Mouse (Mus musculus): ENCODE data around the gene Ankdd1b. TPM values are rescaled to one million over a fixed set of nuclear protein-coding genes. Genes with fewer than 3 reads are reported as not detected.
A peak's percentile ranks its signal among the peaks of the same experiment; 100 is the strongest.

Gene Ankdd1b
- polyA plus RNA-seq, 1 experiment from 2014 or later, result 0.14 TPM

- Histone ChIP-seq H3K36me3 (no peaks in the 10 kb centered on the region), H3K27me3 (replicated peaks) (no peaks in the 10 kb centered on the region), H3K4me1 (replicated peaks) (peaks cover 6% of the 10 kb centered on the region; the same call in 1 of the 2 replicates), H3K4me3 (replicated peaks) (no peak overlapping the region), H3K9me3 (no peaks in the 10 kb centered on the region), H3K9ac (no peak overlapping the region), H3K27ac (no peak overlapping the region), H3K4me2 (replicated peaks) (no peak overlapping the region)
- no peak for ATAC-seq
- 71% methylated on average over 5 of the region's 5 CpGs for WGBS
These were observed 42.5 kb downstream of the Ankdd1b start for GRCm38 (mm10) chr13:96428531-96428930.

DNA sequence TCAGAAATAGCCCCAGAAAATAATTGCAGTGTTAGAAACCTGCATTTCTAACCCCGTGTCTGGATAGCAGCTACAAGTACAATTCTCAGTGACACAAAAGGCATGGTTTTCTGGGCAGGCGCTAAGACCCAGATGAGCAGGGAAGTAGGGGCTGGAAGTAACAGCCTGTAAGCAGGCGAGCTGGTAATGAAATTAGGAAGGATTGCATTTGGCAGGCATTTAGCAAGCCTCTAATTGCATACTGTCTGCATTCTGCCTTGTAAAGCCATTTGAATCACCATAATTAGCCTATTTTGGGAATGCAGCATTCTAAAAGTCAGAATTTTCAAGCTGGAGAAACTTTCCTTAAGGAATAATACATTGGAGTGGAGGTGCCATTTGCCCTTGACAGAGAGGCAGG lies 45.0 kb downstream of the Ankdd1b start:
- Histone ChIP-seq H3K4me2 (replicated peaks) (no peak overlapping the region), H3K9ac (no peak overlapping the region), H3K27me3 (replicated peaks) (no peaks in the 10 kb centered on the region), H3K4me1 (replicated peaks) (no peaks in the 10 kb centered on the region), H3K27ac (no peak overlapping the region), H3K36me3 (no peaks in the 10 kb centered on the region), H3K9me3 (no peaks in the 10 kb centered on the region), H3K4me3 (replicated peaks) (no peak overlapping the region)
- no peak for ATAC-seq
- WGBS, result 60% methylated on average over 3 of the region's 3 CpGs

DNA sequence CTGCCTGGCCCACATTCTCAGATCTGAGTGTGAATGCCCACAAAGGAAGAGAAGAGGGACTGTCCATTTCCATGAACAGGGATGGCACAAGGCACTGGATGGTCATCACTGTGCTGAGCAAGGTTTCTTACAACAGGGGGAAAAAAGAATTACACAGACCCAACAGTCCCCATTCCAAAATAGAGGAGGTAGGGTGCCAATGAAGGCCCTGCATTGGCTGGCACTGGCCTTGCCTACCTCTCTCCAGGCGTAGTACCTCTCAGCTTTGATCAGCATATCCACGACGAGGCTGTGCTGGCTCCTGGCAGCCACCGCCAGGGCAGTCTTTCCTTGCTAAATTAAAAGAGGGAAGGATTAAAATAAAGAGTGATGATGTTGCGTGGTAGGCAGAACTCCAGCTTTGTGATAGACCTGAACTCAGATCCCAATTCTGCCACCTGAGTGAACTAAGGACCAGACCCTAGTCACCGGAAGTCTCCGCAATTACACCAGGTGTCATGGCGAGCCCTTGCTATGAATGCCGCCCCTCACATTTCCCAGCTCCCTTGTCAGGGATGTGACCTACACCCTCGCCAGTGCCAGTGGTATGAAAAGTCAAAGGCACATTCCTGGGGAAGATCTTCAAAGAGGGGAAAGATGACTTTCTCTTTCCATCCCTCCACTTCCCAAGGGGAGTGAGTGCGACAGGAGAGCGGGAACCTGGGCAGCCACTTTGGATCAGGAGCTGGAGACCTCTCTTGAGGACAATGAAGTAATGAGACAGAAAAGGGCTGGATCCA lies 46.3 kb downstream of the Ankdd1b start:
- no peaks in the 10 kb centered on the region for H3K9me3 ChIP-seq
- H3K4me3 ChIP-seq (replicated peaks), result no peak overlapping the region
- H3K4me2 ChIP-seq (replicated peaks), result no peak overlapping the region
- H3K9ac ChIP-seq, result no peak overlapping the region
- no peaks in the 10 kb centered on the region for H3K4me1 ChIP-seq (replicated peaks)
- no peak overlapping the region for H3K27ac ChIP-seq
- H3K36me3 ChIP-seq, result no peaks in the 10 kb centered on the region
- no peak for ATAC-seq
- WGBS, result 92% methylated on average over 12 of the region's 12 CpGs
- no peaks in the 10 kb centered on the region for H3K27me3 ChIP-seq (replicated peaks)

DNA sequence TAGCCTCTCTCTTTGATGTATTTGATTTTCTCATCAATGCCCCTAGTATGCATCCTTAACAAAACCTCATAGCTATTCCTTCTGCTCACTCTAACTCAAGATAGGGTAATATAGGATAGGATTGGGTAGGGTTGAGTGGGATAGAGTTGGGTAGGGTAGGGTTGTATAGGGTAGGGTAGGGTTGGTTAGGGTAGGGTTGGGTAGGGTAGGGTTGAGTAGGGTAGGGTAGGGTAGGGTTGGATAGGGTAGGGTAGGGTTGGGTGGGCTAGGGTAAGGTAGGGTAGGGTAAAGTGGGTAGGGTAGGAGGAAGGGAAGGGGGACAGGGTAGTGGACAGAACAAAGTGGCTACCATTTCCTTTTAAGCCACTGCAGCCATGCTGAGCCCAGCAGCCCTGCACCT lies 49.8 kb downstream of the Ankdd1b start:
- H3K27ac ChIP-seq, result no peak overlapping the region
- H3K36me3 ChIP-seq, result no peaks in the 10 kb centered on the region
- H3K27me3 ChIP-seq (replicated peaks), result no peaks in the 10 kb centered on the region
- H3K9me3 ChIP-seq, result no peaks in the 10 kb centered on the region
- no peak for ATAC-seq
- no peak overlapping the region for H3K4me2 ChIP-seq (replicated peaks)
- no peaks in the 10 kb centered on the region for H3K4me1 ChIP-seq (replicated peaks)
- no peak overlapping the region for H3K4me3 ChIP-seq (replicated peaks)
- no peak overlapping the region for H3K9ac ChIP-seq

DNA sequence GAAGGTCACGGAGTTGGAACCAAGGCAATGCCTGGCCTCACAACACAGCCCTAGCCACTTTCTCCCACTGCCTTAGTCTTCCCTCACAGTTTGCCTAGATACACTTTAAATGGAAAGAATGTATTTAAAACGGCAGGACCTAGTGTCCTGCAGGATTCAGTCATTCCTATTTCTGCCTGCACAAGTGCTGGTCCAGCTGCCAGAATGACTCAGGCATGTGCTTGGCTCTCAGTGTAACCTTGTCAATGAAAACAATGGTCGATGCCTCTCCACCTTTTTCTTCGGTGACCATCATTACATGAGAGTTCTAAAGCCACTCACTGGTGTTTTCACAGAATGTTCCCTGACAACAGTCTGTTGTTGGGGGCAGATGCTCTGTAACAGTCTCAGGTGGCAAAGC lies 52.5 kb downstream of the Ankdd1b start:
- no peak for ATAC-seq
- H3K4me2 ChIP-seq (replicated peaks), result no peak overlapping the region
- no peaks in the 10 kb centered on the region for H3K27me3 ChIP-seq (replicated peaks)
- no peak overlapping the region for H3K9ac ChIP-seq
- peaks cover 15% of the 10 kb centered on the region for H3K36me3 ChIP-seq
- H3K4me1 ChIP-seq (replicated peaks), result no peaks in the 10 kb centered on the region
- WGBS, result 96% methylated on average over 4 of the region's 4 CpGs
- H3K4me3 ChIP-seq (replicated peaks), result no peak overlapping the region
- H3K27ac ChIP-seq, result no peak overlapping the region
- no peaks in the 10 kb centered on the region for H3K9me3 ChIP-seq

DNA sequence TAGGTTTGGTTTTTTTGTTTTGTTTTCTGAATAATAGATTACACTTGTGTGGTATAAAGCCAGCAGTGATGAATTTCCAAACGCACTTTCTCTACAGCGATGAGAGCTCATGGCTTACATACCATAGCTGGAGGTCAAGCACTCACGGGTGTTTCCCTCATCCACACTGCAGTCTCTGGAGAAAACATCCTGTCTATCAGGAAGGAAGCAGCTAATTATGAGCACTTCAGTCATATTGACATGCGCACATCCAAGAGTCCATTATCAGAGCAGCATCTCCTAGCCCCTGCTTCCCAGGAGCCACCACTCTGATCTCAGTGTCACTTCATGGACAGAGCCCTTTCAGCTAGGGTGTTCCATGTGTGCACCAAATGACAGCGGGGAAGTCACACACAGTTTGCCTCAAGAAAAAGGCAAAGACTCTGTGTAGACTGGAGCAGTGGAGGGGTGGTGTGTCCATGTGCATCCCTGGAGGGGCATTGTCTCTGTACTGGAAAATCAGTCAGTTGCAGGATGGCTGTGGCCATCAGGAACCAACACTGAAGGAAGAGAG lies 53.7 kb downstream of the Ankdd1b start:
- Histone ChIP-seq H3K4me2 (replicated peaks) (no peak overlapping the region), H3K9ac (no peak overlapping the region), H3K9me3 (no peaks in the 10 kb centered on the region), H3K36me3 (peaks cover 15% of the 10 kb centered on the region), H3K27ac (no peak overlapping the region), H3K4me3 (replicated peaks) (no peak overlapping the region), H3K4me1 (replicated peaks) (no peaks in the 10 kb centered on the region), H3K27me3 (replicated peaks) (no peaks in the 10 kb centered on the region)
- WGBS, result 84% methylated on average over 5 of the region's 5 CpGs
- ATAC-seq, result no peak

DNA sequence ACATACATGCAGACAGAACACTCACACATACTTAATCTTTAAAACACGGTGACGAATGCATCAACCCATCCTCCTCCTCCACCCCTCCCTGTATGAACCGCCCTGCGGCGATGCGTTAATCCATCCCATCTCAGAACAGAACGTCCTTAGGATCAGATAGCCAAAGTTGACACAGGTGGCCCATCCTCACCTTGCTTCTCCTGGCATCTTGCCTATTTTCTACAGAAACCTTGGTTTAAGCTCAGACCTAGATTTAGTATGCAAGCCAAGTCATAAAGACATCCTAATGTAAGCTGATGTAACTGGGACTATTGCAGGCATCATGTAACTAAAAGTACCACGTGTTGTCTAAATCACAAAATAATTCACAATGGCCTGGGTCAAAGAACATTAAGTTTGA lies 54.6 kb downstream of the Ankdd1b start:
- H3K9ac ChIP-seq, result no peak overlapping the region
- no peak for ATAC-seq
- H3K4me1 ChIP-seq (replicated peaks), result no peaks in the 10 kb centered on the region
- H3K4me2 ChIP-seq (replicated peaks), result no peak overlapping the region
- H3K27me3 ChIP-seq (replicated peaks), result no peaks in the 10 kb centered on the region
- no peak overlapping the region for H3K4me3 ChIP-seq (replicated peaks)
- 92% methylated on average over 8 of the region's 8 CpGs for WGBS
- peaks cover 15% of the 10 kb centered on the region for H3K36me3 ChIP-seq
- no peak overlapping the region for H3K27ac ChIP-seq
- no peaks in the 10 kb centered on the region for H3K9me3 ChIP-seq

GRCm38 (mm10) chr13:96414384-96414783 lies 56.6 kb downstream of the Ankdd1b start:
- no peak overlapping the region for H3K4me2 ChIP-seq (replicated peaks)
- no peak overlapping the region for H3K9ac ChIP-seq
- H3K27me3 ChIP-seq (replicated peaks), result no peaks in the 10 kb centered on the region
- H3K27ac ChIP-seq, result no peak overlapping the region
- no peaks in the 10 kb centered on the region for H3K9me3 ChIP-seq
- no peaks in the 10 kb centered on the region for H3K4me1 ChIP-seq (replicated peaks)
- WGBS, result 85% methylated on average over 6 of the region's 6 CpGs
- peaks cover 23% of the 10 kb centered on the region for H3K36me3 ChIP-seq
- H3K4me3 ChIP-seq (replicated peaks), result no peak overlapping the region
- no peak for ATAC-seq

DNA sequence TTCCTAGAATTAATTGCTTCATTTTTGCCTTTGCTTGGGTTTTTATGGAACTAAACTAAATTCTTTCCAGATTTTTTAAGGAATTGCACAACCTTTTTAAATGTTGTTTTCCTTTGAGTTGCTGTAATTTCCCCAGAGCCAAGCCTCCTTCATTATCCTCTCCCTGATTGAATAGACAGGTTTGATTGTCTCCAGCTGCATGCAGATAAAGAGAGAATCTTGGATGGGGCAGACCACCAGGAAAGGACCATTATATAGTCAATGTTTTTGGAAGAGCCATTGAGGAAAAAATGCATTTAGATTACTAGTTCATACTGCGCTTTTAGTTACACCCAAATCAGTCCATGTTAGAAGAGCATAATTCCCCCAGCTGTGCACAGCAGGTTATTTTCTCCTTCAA lies 62.2 kb downstream of the Ankdd1b start:
- ATAC-seq, result no peak

GRCm38 (mm10) chr13:96407040-96407439 lies 64.0 kb downstream of the Ankdd1b start:
- ATAC-seq, result 0 out of 2 replicates have a peak, but pooled peaks have one; percentile 20
- Histone ChIP-seq H3K9ac (no peak overlapping the region), H3K4me2 (replicated peaks) (no peak overlapping the region), H3K27ac (no peak overlapping the region), H3K4me1 (replicated peaks) (no peaks in the 10 kb centered on the region), H3K9me3 (no peaks in the 10 kb centered on the region), H3K36me3 (peaks cover 17% of the 10 kb centered on the region), H3K27me3 (replicated peaks) (no peaks in the 10 kb centered on the region), H3K4me3 (replicated peaks) (no peak overlapping the region)
- WGBS, result 67% methylated on average over 4 of the region's 4 CpGs

More for the DNA sequence above, 62.2 kb downstream of the Ankdd1b start:
- Histone ChIP-seq H3K36me3 (peaks cover 15% of the 10 kb centered on the region), H3K4me3 (replicated peaks) (no peak overlapping the region), H3K27ac (no peak overlapping the region), H3K4me1 (replicated peaks) (no peaks in the 10 kb centered on the region), H3K9me3 (no peaks in the 10 kb centered on the region), H3K9ac (no peak overlapping the region), H3K4me2 (replicated peaks) (no peak overlapping the region), H3K27me3 (replicated peaks) (no peaks in the 10 kb centered on the region)
- WGBS, result 79% methylated on average over 1 of the region's 1 CpGs

- WGBS, result 88% methylated on average over 2 of the region's 2 CpGs
- Histone ChIP-seq H3K4me2 (replicated peaks) (no peak overlapping the region), H3K27ac (no peak overlapping the region), H3K9me3 (no peaks in the 10 kb centered on the region), H3K36me3 (peaks cover 18% of the 10 kb centered on the region), H3K4me1 (replicated peaks) (no peaks in the 10 kb centered on the region), H3K4me3 (replicated peaks) (no peak overlapping the region), H3K27me3 (replicated peaks) (no peaks in the 10 kb centered on the region), H3K9ac (no peak overlapping the region)
- ATAC-seq, result no peak
These were observed 65.5 kb downstream of the Ankdd1b start for GRCm38 (mm10) chr13:96405518-96405917.

GRCm38 (mm10) chr13:96401251-96401650 lies 69.7 kb downstream of the Ankdd1b start:
- ATAC-seq, result no peak
- Histone ChIP-seq H3K4me2 (replicated peaks) (no peak overlapping the region), H3K36me3 (peaks cover 24% of the 10 kb centered on the region), H3K4me3 (replicated peaks) (no peak overlapping the region), H3K27ac (no peak overlapping the region), H3K9me3 (no peaks in the 10 kb centered on the region), H3K27me3 (replicated peaks) (no peaks in the 10 kb centered on the region), H3K4me1 (replicated peaks) (no peaks in the 10 kb centered on the region), H3K9ac (no peak overlapping the region)
- 95% methylated on average over 5 of the region's 5 CpGs for WGBS

- no peak for ATAC-seq
- no peak overlapping the region for H3K27ac ChIP-seq
- peak overlapping the region; percentile 61 for H3K4me2 ChIP-seq (replicated peaks)
- peak overlapping the region; percentile 83 for H3K4me3 ChIP-seq (replicated peaks)
- H3K36me3 ChIP-seq, result peaks cover 13% of the 10 kb centered on the region
- peaks cover 5% of the 10 kb centered on the region; the same call in 1 of the 2 replicates for H3K4me1 ChIP-seq (replicated peaks)
- H3K9ac ChIP-seq, result peak overlapping the region; percentile 37
- no peaks in the 10 kb centered on the region for H3K27me3 ChIP-seq (replicated peaks)
- 15% methylated on average over 2 of the region's 2 CpGs for WGBS
- no peaks in the 10 kb centered on the region for H3K9me3 ChIP-seq
These were observed 81.7 kb downstream of the Ankdd1b start for GRCm38 (mm10) chr13:96389301-96389700.
